Mouse (Mus musculus): ENCODE measurements around the gene Phlda3.

Phlda3 gene

DNA sequence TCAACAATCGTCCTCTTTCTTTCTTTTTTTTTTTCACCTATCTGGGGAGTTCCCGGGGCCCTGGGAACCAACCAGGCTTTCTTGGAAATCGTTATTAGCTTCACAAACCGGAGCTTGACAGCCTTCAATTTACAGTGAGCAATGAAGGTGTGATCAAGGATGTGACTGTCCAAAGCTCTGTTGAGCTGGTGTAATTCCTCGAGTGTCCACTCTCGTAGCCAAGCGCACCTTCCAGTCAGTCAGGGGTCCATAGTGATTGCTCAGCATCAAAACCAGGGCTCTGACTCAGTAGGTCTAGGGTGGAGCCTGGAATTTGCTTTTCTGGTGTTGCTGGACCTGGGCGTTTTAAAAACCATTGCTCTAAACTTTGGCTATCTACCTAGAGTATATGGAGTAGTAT is 5.7 kb upstream of the Phlda3 start:
- DNase-seq, result no peak

DNA sequence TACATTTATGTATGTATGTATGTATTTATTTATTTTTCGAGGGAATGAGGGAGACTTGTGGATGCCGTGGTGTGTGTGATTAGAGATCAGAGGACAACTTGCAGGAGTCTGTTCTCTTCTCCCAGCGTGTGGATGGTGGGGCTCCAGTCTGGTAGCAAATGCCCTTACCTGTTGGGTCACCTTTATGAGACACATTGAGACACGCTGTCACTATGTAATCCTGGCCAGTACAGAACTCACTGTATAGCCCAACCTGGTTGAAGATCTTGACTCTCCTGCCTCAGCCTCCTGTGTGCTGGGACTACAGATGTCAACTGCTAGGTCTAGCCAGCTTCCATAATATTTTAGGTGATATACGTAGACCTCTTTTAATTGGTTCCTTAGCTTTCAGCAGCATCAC is 4.2 kb upstream of the Phlda3 start:
- no peak for DNase-seq

DNA sequence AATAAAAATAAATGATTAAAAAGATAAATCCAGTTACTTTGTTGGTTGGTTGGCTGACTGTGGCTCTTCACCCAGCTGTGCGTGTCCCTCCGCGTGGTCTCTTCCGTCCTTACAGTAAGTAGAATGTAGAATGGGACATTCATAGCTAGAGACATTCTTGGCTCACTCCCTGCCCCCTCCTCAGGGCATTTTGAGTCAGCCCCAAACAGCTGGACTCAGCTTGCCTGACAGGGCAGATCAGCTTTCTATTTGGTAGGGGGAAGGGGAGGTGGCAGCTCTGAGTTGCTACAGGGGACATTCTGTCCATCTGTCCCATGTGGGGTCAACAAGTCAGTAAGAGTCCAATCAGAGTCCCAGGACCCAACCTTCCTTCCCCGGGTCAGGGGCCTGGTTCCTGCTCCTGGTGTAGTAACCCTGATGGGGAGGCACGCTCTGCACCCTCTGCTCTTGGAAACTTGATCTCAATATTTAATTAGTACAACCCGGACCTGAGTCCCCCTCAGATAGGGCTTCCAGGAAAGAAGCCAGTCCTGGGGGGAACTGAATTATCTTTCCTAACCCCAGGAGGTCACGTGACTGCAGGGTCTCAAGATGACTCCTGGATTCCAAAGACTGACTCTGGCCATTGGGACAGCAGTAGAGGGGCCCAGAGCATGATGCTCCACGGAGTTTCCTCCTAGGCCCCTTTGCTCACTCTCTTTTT is 2.3 kb upstream of the Phlda3 start:
- DNase-seq, result peak; percentile 51

DNA sequence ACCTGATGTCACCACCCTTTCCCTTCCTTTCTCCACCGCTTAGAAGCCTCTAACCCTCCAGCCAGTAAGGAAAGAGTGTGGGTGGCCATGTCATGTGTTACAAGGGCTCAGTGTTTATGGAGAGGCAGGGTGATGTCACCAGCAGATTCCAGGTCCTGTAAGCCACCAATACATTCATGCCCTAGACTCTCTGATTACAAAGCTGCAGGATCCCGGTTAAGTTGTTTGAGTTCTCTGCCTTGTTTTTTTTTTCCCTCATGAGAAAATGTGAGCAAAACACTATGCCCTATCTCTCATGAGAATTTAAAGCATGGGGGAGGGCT is 1.8 kb upstream of the Phlda3 start:
- no peak for DNase-seq

DNA sequence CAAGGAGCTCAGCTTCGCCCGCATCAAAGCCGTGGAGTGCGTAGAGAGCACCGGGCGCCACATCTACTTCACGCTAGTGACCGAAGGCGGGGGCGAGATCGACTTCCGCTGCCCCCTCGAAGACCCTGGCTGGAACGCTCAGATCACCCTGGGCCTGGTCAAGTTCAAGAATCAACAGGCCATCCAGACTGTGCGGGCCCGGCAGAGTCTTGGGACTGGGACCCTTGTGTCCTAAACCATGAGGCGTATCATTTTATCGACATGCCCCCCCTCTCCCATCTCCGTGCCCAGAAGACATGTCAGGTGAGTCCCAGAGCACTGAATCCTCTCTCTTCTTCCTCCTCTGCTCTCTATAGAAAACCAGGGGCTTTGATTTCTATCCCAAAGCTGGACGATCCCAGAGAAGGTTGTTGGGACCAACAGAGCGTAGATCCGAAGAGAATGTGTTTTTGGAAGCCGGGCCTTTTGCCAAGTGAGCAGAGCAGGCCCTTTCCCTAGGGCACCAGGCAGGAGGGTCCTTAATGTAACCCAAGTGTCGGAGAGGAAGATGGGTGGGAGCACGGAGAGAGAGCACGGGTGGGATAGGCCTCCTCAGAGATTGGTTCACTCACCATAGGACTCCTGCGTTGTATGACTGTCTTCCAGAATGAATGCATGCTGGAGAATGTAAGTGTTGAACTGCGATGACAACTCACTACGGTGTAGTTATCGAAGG is 830 bp downstream of the Phlda3 start:
- DNase-seq, result no peak

DNA sequence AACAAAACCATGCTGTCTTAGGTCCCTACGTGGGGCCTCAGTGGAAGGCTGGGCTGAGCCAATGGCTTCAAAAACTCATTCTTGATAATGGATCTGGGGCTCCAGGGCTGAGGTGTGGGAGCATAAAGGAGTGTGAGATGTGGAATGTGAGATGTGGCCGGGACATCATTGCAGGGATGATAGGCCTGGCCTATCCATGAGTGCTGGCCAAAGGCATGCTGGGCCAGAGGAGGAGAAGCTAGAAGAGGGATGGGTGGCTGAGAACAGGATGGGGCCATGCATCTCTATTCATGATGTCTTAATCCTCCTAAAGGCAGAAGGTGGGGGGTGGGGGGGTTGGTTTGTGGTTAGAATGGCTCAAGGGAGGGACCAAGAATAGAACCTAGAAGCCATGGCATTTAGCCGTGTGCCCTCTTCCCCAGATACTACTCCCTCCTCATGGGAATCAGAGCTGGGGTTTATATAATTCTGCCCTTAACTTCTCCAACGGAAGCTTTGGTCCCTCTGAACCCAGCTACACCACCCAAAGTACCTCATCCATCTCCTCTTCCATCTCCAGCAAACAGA is 1.5 kb downstream of the Phlda3 start:
- no peak for DNase-seq

DNA sequence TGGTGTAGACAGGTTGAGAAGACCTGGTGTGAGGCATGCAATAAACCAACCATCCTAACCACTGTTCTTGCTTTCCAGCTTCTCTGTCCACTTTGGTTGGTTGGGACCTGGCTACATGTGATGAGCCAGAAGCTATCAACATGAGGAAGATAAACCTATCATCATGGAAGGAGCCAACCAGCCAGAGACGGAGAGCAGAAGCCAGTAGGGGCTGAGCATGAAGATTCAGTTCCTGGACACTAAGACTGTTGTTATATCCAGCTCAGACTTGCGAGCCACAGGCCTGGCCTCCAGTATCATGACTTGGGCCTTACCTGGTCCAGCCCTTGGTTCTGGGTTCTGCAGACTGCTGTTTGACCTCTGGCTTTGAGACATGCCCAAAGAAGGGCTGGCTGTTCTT is 2.5 kb downstream of the Phlda3 start:
- no peak for DNase-seq

DNA sequence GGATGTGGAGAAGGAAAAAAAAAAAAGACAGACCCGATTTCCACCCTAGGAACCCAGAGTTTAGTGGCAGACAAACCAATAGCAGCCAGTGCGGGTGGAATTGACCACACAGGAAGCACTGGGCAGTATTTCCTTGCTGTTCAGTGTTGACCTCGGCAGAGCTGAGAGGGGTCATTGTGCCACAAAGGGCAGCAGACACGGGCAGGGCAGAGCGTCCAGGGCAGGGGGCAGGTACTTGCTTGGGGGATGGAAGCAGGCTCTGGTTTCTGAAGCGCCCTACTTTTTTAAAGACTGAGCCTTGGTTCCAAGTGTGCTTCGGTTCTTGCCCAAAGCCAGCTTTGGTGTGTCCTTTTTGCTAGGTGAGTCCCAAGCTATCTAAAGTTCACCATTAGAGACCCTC is 4.3 kb downstream of the Phlda3 start:
- no peak for DNase-seq

DNA sequence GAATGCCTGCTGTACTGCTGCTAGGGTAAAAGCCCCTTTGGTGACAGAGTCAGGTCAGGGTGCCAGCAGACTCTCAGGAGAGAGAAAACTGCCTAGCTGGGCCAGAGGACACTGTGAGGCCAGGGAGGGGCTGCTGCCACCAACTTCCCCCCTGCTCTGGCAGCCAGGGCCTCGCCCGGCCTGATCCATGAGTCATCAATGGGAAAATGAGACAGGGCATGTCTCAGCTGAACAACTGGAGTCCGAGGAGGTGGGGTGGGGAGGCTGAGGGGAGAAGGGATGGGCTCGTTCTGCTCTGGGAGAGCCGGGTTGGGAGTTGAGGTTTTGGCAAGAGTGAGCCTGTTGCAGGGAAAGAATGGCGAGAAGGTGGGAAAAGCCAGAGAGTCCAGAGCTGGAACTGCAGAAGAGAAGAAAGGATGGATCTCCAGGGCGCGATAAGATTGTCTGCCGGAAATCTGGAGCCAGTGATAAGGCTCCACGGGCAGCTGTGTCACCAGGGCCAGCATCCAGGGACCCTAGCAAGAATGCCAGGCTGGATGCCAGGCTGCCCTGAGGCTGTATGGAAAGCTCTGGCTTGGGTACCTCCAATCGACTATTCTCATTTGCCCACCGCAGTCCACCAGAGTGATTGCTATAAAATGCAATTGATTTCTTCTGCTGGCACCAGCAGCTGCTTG is 5.1 kb downstream of the Phlda3 start:
- DNase-seq, result peak; percentile 56

DNA sequence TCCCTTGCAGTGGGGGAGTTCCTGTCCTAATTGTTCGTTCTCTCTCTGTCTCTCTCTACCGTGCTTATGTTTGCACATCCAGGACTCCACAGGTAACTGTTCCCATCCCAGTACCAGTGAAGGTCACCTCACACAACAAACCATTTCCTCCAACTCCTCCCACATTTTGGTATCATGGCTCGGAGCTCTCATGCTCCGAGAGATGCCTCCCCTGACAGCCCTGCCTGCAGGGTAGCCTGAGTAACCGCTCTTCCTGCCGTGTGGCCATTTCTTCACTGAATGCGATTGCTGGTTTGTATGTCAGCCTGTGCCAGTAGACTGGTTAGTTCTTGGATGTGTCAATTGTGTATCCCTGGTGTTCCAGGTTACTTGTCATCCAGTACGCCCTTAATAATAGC is 5.7 kb downstream of the Phlda3 start:
- no peak for DNase-seq

DNA sequence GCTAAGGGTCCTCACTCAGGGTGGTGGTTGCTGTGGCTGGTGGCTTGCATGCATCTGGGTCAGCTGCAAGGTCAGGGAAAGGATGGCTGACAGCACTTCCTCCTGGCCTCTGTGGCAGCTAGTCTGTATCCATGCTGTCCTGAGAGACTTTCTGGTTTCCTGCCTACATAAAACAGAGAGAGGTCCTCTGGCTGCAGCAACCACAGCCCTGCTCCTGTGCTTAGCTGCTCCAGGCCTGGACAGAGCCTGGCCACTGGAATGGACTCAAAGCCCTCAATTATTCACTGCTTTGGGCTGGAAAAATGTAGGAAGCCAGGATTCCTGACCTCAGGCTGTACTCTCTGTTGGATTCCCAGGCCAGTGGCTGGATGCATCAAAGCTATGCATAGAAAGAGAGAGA is 10.7 kb downstream of the Phlda3 start:
- no peak for DNase-seq

DNA sequence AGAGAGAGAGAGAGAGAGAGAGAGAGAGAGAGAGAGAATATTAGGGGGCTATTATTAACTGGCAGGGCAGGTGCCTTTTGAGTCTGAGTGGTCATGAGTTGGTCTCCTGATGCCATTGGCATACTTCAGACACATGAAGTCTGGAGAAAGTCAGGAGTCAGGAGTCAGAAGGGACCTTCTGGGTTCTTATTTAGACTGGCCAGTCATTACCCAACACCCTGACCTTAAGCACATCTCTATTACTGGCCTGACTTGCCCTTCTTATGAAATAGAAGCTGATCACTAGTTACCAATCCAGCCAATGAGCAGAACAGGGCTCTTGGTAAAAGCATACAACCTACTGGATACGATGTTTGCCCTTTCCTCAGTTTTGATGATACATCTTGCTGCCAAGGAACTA is 11.1 kb downstream of the Phlda3 start:
- DNase-seq, result no peak

DNA sequence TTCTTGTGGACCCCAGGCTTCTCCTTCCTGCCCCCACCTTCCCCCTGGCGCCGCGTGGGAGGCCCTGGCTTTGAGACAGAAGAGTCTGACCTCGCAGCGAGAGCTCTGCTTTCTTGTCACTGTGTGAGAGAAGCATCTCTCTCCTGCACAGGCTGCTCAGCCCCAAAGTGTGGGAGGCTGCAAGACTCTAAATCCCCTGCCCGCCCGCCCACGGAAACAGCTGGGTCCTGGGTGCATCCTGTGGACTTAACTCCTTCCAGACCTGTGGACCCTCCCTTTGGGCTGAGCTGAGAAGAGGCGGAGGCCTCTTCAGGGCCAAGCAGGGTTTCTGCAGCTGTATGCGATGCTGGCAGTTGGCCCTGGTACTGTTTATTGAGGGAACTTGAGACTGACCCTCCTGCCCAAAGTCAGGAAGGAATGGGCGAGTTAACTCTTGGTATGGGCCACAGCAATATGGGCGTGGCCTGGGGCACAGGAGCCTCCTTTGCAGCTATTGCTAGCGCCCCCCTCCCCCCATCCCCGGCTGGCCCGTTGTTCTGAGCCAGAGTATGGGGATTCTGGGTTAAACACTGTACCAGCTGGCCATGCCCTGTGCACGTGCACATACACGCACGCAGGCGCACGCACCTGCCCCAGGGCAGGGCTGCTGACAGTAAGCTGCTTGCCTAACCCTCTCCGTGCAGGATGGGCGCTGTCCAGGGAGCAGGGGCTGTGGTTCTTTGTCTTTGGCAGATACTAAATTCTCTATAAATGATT is 13.0 kb downstream of the Phlda3 start, which contains the start of gene Tnni1:
Tnni1 (plus strand) TSS at position 655 of the 756 bp plus-strand sequence.
- DNase-seq, result no peak

DNA sequence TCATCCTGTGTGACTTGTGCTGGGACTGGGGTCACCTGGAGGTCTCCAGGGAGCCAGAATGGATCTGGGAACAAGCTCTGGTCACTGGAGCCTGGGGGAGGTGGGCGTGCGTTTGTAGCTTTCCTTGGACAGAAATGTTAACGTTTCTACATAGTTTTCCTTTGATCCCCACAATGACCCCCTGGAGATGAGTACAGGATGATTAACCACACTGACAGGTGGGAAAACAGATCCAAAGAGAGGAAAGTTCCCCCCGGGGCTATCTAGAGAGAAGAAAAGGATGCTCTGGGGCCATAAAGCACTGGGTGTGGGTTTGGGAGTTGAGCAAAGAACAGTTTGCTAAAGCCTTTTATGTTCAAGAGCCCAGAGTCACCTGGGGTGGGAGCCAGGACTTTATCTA is 14.7 kb downstream of the Phlda3 start:
- DNase-seq, result no peak

DNA sequence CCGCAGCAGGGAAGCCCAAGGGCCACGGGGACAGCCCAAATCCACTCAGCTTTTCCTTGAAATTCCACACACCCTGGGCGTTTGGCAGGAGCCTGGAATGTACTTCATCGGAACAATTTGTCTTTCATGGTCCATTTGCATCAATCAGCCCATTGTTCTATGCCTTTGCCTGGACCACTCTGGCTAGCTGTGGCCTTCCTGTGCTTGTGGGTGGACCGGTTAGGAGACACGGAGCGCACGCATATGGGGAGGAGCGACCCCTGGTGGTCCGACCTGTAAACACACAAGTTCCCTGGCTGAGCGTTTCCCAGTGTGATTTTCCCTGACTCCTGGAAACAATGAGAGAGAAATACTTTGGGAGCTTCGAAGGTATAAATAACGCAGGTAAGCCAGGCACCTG is 15.3 kb downstream of the Phlda3 start:
- peak; percentile 85 for DNase-seq

DNA sequence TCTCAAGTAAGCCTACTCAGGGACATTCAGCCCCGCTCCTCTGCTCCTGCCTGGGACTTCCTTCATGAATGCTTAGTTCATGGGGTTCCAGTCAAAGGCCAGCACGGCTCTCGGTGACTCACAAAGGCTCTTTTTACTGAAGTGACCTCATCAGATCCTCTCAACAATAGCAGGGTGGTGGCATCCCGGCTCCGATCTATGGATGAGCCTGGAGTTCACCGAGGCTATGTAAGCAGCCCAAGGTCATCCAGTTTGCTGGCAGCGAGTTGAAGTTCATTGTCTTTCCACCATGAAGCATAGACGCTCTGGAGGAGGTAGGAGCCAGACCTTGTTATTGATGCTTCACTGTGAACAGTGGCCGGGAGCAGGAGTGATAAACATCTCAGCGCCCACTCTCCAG is 16.9 kb downstream of the Phlda3 start:
- DNase-seq, result no peak

DNA sequence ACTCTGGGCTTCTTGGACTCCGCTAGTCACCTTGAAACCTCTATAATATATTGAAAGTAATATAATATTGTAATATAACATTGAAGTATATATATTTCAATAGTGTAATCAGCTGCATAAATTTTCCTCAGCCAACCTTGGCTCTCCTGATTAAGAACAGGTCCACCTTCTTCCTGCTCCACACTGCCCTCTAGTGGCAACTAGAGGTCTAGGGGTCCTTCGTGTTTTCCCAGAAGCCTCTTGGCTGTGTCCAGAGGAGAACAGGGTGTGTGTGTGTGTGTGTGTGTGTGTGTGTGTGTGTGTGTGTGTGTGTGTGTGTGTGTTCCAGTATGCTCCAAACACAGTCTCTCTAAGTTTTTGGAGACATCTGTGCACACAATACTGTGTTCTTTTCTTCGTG is 21.9 kb downstream of the Phlda3 start:
- DNase-seq, result peak; percentile 87

DNA sequence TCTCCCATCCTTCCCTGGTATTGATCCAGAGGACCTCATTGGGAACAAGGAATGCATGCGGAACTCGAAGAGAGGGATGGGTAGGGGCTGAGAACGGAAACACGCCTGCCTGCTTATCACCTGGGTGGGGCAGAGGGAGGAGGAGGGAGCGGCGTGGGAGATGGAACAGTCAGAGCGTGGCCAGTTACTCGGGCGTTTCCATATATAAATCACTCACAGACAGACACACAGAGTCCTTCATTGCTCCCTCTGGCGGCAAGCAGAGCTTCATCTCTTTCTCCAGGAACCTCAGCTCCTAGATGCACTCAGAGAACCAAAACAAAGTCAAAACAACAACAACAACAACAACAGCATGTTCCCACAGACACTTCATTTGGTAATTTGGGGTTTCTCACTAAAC is 22.8 kb downstream of the Phlda3 start:
- DNase-seq, result peak; percentile 50

DNA sequence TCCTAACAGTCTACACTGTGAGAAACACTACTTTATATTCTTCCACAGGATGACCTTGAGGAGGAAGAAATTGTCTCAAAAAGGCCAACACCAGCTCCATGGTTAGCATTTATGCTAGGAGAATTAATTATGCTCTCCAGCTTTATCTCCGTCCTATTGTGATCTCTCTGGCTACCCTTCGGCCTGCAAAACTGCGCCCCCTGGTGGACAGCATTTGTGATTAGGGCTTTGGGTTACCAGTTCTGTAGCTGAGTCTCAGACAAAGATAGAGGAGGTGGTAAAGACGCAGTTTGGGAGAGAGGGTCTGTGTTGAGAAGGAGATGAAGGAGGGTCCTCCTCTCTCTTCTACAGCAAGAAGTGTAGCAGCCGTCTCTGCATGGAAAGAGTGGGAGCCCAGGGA is 23.9 kb downstream of the Phlda3 start:
- peak; percentile 87 for DNase-seq

DNA sequence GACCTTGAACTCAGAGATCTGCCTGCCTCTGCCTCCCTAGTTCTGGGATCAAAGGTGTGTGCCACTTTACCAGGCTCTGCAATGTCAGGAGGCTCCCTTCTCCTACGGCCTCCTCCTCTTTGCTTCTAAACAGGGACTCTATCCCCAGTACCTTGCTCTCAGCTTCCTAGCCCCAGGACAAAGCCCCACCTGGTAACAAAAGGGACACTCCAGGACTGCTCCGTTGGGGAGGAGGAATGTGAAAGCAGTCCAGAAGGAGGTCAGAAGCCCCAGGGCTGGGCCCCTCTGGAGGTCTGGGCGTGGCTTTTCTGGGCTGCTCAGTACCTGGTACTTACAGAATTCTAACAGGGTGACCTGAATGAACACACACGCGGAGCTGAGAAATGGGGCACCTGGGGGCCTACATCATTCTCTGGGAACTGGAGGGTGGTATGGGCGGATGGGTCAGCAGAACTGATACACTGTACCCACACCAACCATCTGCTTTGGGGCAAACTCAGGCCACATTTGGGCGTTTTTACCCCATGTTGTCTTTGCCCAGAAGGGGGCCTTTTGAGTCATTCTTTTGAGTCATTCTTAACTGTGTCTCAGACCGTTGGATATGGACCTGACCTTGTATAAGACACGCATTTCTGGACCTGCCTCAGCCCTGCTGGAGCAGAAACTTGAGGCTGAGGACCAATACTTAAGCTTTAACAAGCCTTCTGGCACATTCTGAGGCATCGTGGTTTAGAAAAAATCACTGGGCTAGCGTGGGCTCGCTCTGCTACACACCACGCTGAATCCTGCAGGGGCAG is 26.4 kb downstream of the Phlda3 start:
- no peak for DNase-seq

DNA sequence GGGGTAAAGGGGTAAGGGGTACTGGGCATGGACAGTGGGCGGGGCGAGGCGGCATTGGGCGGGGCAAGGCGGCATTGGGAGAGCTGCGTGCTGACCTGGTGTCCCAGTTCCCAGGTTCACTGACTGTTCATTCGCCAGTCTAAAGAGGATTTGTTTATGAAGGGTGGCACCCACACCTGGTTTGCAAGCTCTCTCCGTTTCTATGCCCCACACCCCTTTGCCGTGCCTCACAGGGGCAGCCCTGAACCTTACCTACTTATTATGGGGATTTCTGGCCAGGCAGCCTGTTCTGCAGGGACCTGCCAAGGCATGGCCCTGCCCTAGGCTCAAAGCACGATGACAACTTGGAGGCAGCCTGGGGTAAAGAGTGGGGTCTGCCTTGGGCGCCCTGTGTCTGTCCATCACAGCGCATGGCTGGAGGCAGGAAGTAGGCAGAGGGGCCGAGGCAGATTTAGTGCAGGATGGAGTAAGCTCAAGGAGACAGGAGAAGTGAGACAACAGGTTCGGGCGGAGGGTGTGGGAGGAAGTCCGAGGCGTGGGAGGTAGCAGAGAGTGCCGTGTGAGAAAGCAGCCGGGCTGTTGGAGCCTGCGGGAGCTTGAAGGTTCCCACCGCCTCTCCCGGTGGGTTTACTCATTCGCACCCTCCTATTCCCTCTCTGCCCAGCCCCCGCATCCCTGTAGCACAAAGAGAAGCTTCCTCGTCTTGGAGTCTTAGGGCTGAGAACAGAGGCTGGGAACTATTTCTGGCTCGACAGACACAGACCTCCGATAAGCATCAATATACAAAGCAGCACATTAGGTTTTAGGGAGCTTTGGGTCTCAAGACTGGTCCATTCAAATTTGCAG is 27.7 kb downstream of the Phlda3 start:
- peak; percentile 46 for DNase-seq
